Mouse (Mus musculus) E14TG2a.4 (cell line): ENCODE results near the gene Clmp.

Source experiments
- CTCF ChIP-seq: conservative IDR thresholded peaks from 2 replicates; pipeline ENCODE4 v1.5.1; 2014; ENCODE audit warnings: low read length
- NANOG ChIP-seq: IDR thresholded peaks from 2 replicates; pipeline ENCODE4 v1.6.1; 2014; ENCODE audit warnings: borderline replicate concordance, low read length, mixed read lengths
- POU5F1 ChIP-seq: IDR thresholded peaks from 2 replicates; pipeline ENCODE4 v1.6.1; 2014; ENCODE audit warnings: low read length, borderline replicate concordance

GRCm38 (mm10) chr9:40805263-40805662 lies 119.5 kb downstream of the Clmp start:
- TF ChIP-seq CTCF (peak; percentile 41), POU5F1 (no peak), NANOG (no peak)
